Mouse (Mus musculus): ENCODE measurements around the gene Col25a1.

DNA sequence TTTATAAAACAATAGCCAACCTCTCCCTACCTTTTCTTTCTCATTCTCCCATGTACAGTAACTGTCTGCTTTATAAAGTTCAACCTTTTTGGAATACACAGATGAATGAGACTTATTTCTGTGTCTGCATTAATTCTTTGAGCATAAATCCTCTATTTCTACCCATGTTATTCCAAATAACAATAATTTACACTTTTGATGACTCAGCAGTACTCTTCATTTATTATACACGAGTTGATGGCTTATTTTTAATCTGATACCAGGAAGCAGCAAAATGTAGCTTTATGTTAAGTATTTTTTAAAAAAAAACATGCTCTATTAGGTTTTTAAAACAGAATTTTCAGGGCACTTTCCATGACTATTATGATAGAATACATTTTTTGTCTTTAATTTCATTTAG, 230.6 kb downstream of the Col25a1 start:
- TF ChIP-seq CTCF (IDR thresholded peaks at IDR 0.05; ENCODE audit: control insufficient read depth, insufficient read depth, insufficient read length): no peak
- TF ChIP-seq MYOG (IDR thresholded peaks at IDR 0.05; ENCODE audit: control insufficient read depth, extremely low read depth, insufficient read length): no peak
- TF ChIP-seq USF1 (IDR thresholded peaks at IDR 0.05; ENCODE audit: low read depth): no peak
- TF ChIP-seq CEBPB (IDR thresholded peaks at IDR 0.05; ENCODE audit: low read depth): no peak
- TF ChIP-seq MAX (IDR thresholded peaks at IDR 0.05): no peak
- no peak for TF ChIP-seq MYOD1 (IDR thresholded peaks at IDR 0.05; ENCODE audit: control insufficient read depth, insufficient read length, low read depth)
- TF ChIP-seq FOSL1 (IDR thresholded peaks at IDR 0.05; ENCODE audit: insufficient read depth, low read length, poor library complexity, severe bottlenecking): no peak

Data from C2C12 (cell line).